Mouse (Mus musculus) kidney, embryonic 16.5 days (tissue): ENCODE data around the gene Adgb. TPM values are rescaled to one million over a fixed set of nuclear protein-coding genes. Genes with fewer than 3 reads are reported as not detected.

Experiments
- ATAC-seq: fragments of 200-750 bp; cut with Nextera tagmentation; 2 replicates; pipeline ENCODE4 v1.8.0; 2017; ENCODE audit warnings: moderate TSS enrichment; ENCODE audit not compliant: low FRiP score, low TSS enrichment
- H3K27ac ChIP-seq: fragments of 300-500 bp; sonication (generic); 2 replicates; pipeline ENCODE4 v1.5.1; 2014; ENCODE audit warnings: low read length
- H3K27me3 ChIP-seq: fragments of 300-500 bp; sonication (generic); 2 replicates; pipeline ENCODE4 v1.6.1; 2014; ENCODE audit warnings: low read length, control low read depth, mixed read lengths; ENCODE audit not compliant: insufficient read depth
- H3K36me3 ChIP-seq: fragments of 300-500 bp; sonication (generic); 2 replicates; pipeline ENCODE4 v1.6.1; 2014; ENCODE audit warnings: low read length, control low read depth, mixed read lengths; ENCODE audit not compliant: insufficient read depth
- H3K4me1 ChIP-seq: fragments of 300-500 bp; sonication (generic); 2 replicates; pipeline ENCODE4 v1.6.1; 2014; ENCODE audit warnings: low read length, control low read depth, mixed read lengths; ENCODE audit not compliant: insufficient read depth
- H3K4me2 ChIP-seq: fragments of 300-500 bp; sonication (generic); replicated peaks from 2 replicates; pipeline ENCODE4 v1.6.1; 2014; ENCODE audit warnings: low read depth, low read length
- H3K4me3 ChIP-seq: fragments of 300-500 bp; sonication (generic); 2 replicates; pipeline ENCODE4 v1.5.1; 2014; ENCODE audit warnings: mild to moderate bottlenecking, low read length
- H3K9ac ChIP-seq: fragments of 300-500 bp; sonication (generic); replicated peaks from 2 replicates; pipeline ENCODE4 v1.6.1; 2014; ENCODE audit warnings: low read length
- H3K9me3 ChIP-seq: fragments of 300-500 bp; sonication (generic); 2 replicates; pipeline ENCODE4 v1.6.1; 2016; ENCODE audit warnings: low read length, control low read depth
- WGBS: fragments of 180-500 bp; shearing (Covaris S2); extraction: QIAGEN DNeasy Blood & Tissue Kit; methylation state at CpG from one replicate; pipeline ENCODE4 v1.1.7; 2014; 5-methylcytosine and 5-hydroxymethylcytosine counted together
- polyA plus RNA-seq: library from polyadenylated mRNA; unstranded; fragments of >200 nt; fragmentation: Nextera tagmentation; extraction: Ambion mirVana; gene quantifications from 2 replicates; pipeline ENCODE4 v1.2.1, GENCODE M21; 2015

Adgb gene
- polyA plus RNA-seq, 1 experiment from 2014 or later, result 0.34 TPM

- ATAC-seq, result no peak
- 71% methylated on average over 2 of the region's 2 CpGs for WGBS
- Histone ChIP-seq H3K9me3 (peaks cover 2% of the 10 kb centered on the region; the same call in 1 of the 2 replicates), H3K4me1 (no peaks in the 10 kb centered on the region), H3K36me3 (no peaks in the 10 kb centered on the region), H3K4me3 (no peak overlapping the region), H3K27me3 (no peaks in the 10 kb centered on the region), H3K9ac (no peak overlapping the region), H3K4me2 (no peak overlapping the region), H3K27ac (no peak overlapping the region)
Observed at GRCm38 (mm10) chr10:10287221-10287867, 184.8 kb downstream of the Adgb start.

Other genes with a start within 250 kb of the Adgb start
- 17.6 and 19.5 TPM in 2 replicates for gene Rab32, start 85.9 kb upstream of the Adgb start, polyA plus RNA-seq
- not detected in 2 replicates for gene Gm10944, start 209.0 kb upstream of the Adgb start, polyA plus RNA-seq